Mouse (Mus musculus): ENCODE measurements around the gene P2rx1. TPM values are rescaled to one million over a fixed set of nuclear protein-coding genes. Genes with fewer than 3 reads are reported as not detected.

P2rx1 gene
- polyA plus RNA-seq, 1 experiment from 2014 or later: 71.4 TPM

Small RNA genes lying within 50 kb of the gene (microRNA-seq; reads per million reads assigned to microRNA genes)
- gene Gm44467 (ENCODE audit: borderline number of aligned reads): not detected

Other genes with a start within 250 kb of the P2rx1 start
- gene Cyb5d2, start 203.0 kb upstream of the P2rx1 start, polyA plus RNA-seq (2015; fragmentation: Nextera tagmentation; extraction: Ambion mirVana): 5.4 and 6.0 TPM in 2 replicates
- 10.4 and 14.9 TPM in 2 replicates for gene Zzef1, start 202.9 kb upstream of the P2rx1 start, polyA plus RNA-seq (2015; fragmentation: Nextera tagmentation; extraction: Ambion mirVana)
- gene Atp2a3, start 37.9 kb upstream of the P2rx1 start, polyA plus RNA-seq (2015; fragmentation: Nextera tagmentation; extraction: Ambion mirVana): 102 and 111 TPM in 2 replicates
- 18.8 and 19.6 TPM in 2 replicates for gene Camkk1, start 19.9 kb downstream of the P2rx1 start, polyA plus RNA-seq (2015; fragmentation: Nextera tagmentation; extraction: Ambion mirVana)
- gene Ncbp3, start 48.7 kb downstream of the P2rx1 start, polyA plus RNA-seq (2015; fragmentation: Nextera tagmentation; extraction: Ambion mirVana): 9.0 and 13.3 TPM in 2 replicates
- gene Itgae, start 91.5 kb downstream of the P2rx1 start, polyA plus RNA-seq (2015; fragmentation: Nextera tagmentation; extraction: Ambion mirVana): 8.0 and 10.5 TPM in 2 replicates
- gene Haspin, start 139.2 kb downstream of the P2rx1 start, polyA plus RNA-seq (2015; fragmentation: Nextera tagmentation; extraction: Ambion mirVana): 19.7 and 22.0 TPM in 2 replicates
- 0.33 and 0.51 TPM in 2 replicates for gene P2rx5, start 161.3 kb downstream of the P2rx1 start, polyA plus RNA-seq (2015; fragmentation: Nextera tagmentation; extraction: Ambion mirVana)
- 156 and 166 TPM in 2 replicates for gene Emc6, start 177.9 kb downstream of the P2rx1 start, polyA plus RNA-seq (2015; fragmentation: Nextera tagmentation; extraction: Ambion mirVana)
- 116 and 119 TPM in 2 replicates for gene Tax1bp3, start 178.0 kb downstream of the P2rx1 start, polyA plus RNA-seq (2015; fragmentation: Nextera tagmentation; extraction: Ambion mirVana)
- gene Ctns, start 199.9 kb downstream of the P2rx1 start, polyA plus RNA-seq (2015; fragmentation: Nextera tagmentation; extraction: Ambion mirVana): 13.2 and 13.9 TPM in 2 replicates
- 2.2 and 2.8 TPM in 2 replicates for gene Shpk, start 200.4 kb downstream of the P2rx1 start, polyA plus RNA-seq (2015; fragmentation: Nextera tagmentation; extraction: Ambion mirVana)
- not detected in 2 replicates for gene Trpv1, start 235.2 kb downstream of the P2rx1 start, polyA plus RNA-seq (2015; fragmentation: Nextera tagmentation; extraction: Ambion mirVana)